ENCODE assay signal across 14 mouse cellular contexts in the genomic region with DNA sequence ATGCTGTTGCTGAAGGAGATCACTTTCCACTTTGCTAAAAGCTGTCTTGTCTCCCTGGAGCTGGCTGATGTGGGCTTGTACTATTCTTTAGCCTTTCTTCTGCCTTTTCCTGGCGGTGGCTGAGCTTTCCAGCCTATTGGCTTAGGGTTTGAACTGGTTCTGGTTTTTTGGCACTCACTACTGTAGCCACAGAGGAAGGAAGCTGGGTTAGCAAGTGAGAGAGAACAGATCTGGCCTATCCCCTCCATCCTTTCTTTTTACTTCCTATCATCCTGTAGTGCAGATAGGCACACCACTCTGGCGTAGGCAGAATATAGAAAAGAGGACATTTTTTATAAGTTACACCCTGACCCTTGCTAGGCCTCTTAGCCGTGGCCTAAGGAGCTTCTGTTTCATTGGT. TPM values are rescaled to one million over a fixed set of nuclear protein-coding genes. Genes with fewer than 3 reads are reported as not detected.
DNase-seq lines count a peak whose midpoint lies in the region; ATAC-seq lines count a peak whose summit lies in the region.
"Had no signal": no experiment of that assay in that cellular context is flagged by ENCODE, and none has a peak within 500 bp of the region (broad histone marks: within the 10 kb centered on the region; RNA-seq: fewer than 3 reads in every experiment).

No protein-coding gene starts in this region.

- DNase-seq in heart, embryonic 10.5 days (ENCODE audit: low spot score): no peak
- DNase-seq in CD4-positive helper T cell, adult 2 months (ENCODE audit: low read depth, low spot score): peak; percentile 38
- DNase-seq in right cerebral cortex, adult 18-20 months: no peak
- DNase-seq in kidney, adult 11 months: no peak
- DNase-seq: cerebellum, adult 9-10 months; midbrain, embryonic 14.5 days; retina, postnatal 1 day had no signal

- 79% methylated on average over 3 of the region's 3 CpGs for WGBS in heart, embryonic 11.5 days (ENCODE audit: insufficient replicate concordance)
- 78% methylated on average over 3 of the region's 3 CpGs for WGBS in heart, embryonic 10.5 days
- 83% methylated on average over 3 of the region's 3 CpGs for WGBS in kidney, embryonic 14.5 days

- no peak overlapping the region for H3K4me2 ChIP-seq in heart, embryonic 11.5 days
- no peak overlapping the region for H3K4me2 ChIP-seq in kidney, embryonic 14.5 days (replicated peaks; ENCODE audit: low read depth, low read length)
- H3K4me2 ChIP-seq: intestine, embryonic 15.5 days had no signal

- ATAC-seq in heart, embryonic 11.5 days (replicated peaks; ENCODE audit: insufficient number of reproducible peaks, low FRiP score, low TSS enrichment): 0 out of 2 replicates have a peak, but pooled peaks have one; percentile 41
- peak; percentile 80 for ATAC-seq in granulocyte monocyte progenitor cell, adult 5-6 weeks (replicated peaks; ENCODE audit: poor library complexity, severe bottlenecking)
- ATAC-seq in kidney, embryonic 14.5 days (ENCODE audit: low FRiP score, low TSS enrichment): no peak
- ATAC-seq: intestine, embryonic 15.5 days had no signal

- H3K27me3 ChIP-seq in heart, embryonic 11.5 days (ENCODE audit: control insufficient read depth, insufficient read depth, low read length): no peaks in the 10 kb centered on the region
- no peaks in the 10 kb centered on the region for H3K27me3 ChIP-seq in heart, embryonic 10.5 days (ENCODE audit: insufficient read depth, poor library complexity, severe bottlenecking)
- no peaks in the 10 kb centered on the region for H3K27me3 ChIP-seq in megakaryocyte, embryonic 14.5 days (replicated peaks)
- no peaks in the 10 kb centered on the region for H3K27me3 ChIP-seq in kidney, embryonic 14.5 days (ENCODE audit: control insufficient read depth, insufficient read depth, low read length)
- H3K27me3 ChIP-seq: intestine, embryonic 15.5 days had no signal

- 0 out of 2 replicates have a peak overlapping the region, but pooled peaks have one; percentile 6 for H3K27ac ChIP-seq in heart, embryonic 11.5 days (ENCODE audit: low read depth, low read length)
- no peak overlapping the region for H3K27ac ChIP-seq in heart, embryonic 10.5 days
- H3K27ac ChIP-seq in kidney, embryonic 14.5 days (ENCODE audit: low read depth, low read length): no peak overlapping the region
- H3K27ac ChIP-seq: embryonic facial prominence, embryonic 10.5 days; intestine, embryonic 15.5 days; liver, embryonic 14.5 days had no signal

- H3K9ac ChIP-seq in heart, embryonic 11.5 days (ENCODE audit: low read depth, low read length): no peak overlapping the region
- no peak overlapping the region for H3K9ac ChIP-seq in kidney, embryonic 14.5 days (ENCODE audit: low read depth, low read length)
- H3K9ac ChIP-seq: intestine, embryonic 15.5 days; liver, embryonic 14.5 days had no signal

- no peak overlapping the region for H3K4me3 ChIP-seq in heart, embryonic 11.5 days (ENCODE audit: low read depth, low read length)
- no peak overlapping the region for H3K4me3 ChIP-seq in heart, embryonic 10.5 days
- H3K4me3 ChIP-seq in megakaryocyte, embryonic 14.5 days (replicated peaks): peak overlapping the region; percentile 78
- H3K4me3 ChIP-seq in kidney, embryonic 14.5 days (ENCODE audit: low read length): no peak overlapping the region
- H3K4me3 ChIP-seq: embryonic facial prominence, embryonic 10.5 days; intestine, embryonic 15.5 days had no signal

- H3K36me3 ChIP-seq in heart, embryonic 11.5 days (ENCODE audit: control insufficient read depth, insufficient read depth, low read length): peaks cover 2% of the 10 kb centered on the region; the same call in 1 of the 2 replicates
- peaks cover 25% of the 10 kb centered on the region for H3K36me3 ChIP-seq in heart, embryonic 10.5 days
- peaks cover 87% of the 10 kb centered on the region for H3K36me3 ChIP-seq in megakaryocyte, embryonic 14.5 days (replicated peaks; ENCODE audit: low read length)
- peaks cover 32% of the 10 kb centered on the region for H3K36me3 ChIP-seq in kidney, embryonic 14.5 days (ENCODE audit: control insufficient read depth, insufficient read depth, low read length)

- H3K9me3 ChIP-seq in heart, embryonic 11.5 days (replicated peaks; ENCODE audit: control insufficient read depth, low read length): no peaks in the 10 kb centered on the region
- no peaks in the 10 kb centered on the region for H3K9me3 ChIP-seq in heart, embryonic 10.5 days
- no peaks in the 10 kb centered on the region for H3K9me3 ChIP-seq in megakaryocyte, embryonic 14.5 days
- H3K9me3 ChIP-seq in kidney, embryonic 14.5 days (ENCODE audit: control insufficient read depth, low read length): no peaks in the 10 kb centered on the region
- H3K9me3 ChIP-seq: embryonic facial prominence, embryonic 10.5 days; intestine, embryonic 15.5 days had no signal

- peaks cover 43% of the 10 kb centered on the region for H3K4me1 ChIP-seq in heart, embryonic 11.5 days (ENCODE audit: control insufficient read depth, insufficient read depth, low read length)
- peaks cover 38% of the 10 kb centered on the region for H3K4me1 ChIP-seq in heart, embryonic 10.5 days
- H3K4me1 ChIP-seq in megakaryocyte, embryonic 14.5 days: peaks cover 84% of the 10 kb centered on the region
- peaks cover 12% of the 10 kb centered on the region; the same call in 1 of the 2 replicates for H3K4me1 ChIP-seq in kidney, embryonic 14.5 days (ENCODE audit: control insufficient read depth, insufficient read depth, low read length)

RNA-seq across cellular contexts. Expression of a gene that starts 10.6 kb away (rescaled TPM):
- 54.9 and 63.8 TPM in 2 replicates for polyA plus RNA-seq in heart, embryonic 11.5 days (2014; fragmentation: Nextera tagmentation; extraction: Ambion mirVana)
- polyA plus RNA-seq in heart, embryonic 10.5 days (2016; fragmentation: Nextera tagmentation; extraction: Ambion mirVana): 61.4 and 91.2 TPM in 2 replicates
- total RNA-seq in granulocyte monocyte progenitor cell, adult 5-6 weeks (2014; fragmentation: Nextera tagmentation): 12.6 and 13.1 TPM in 2 replicates
- 8.8 and 11.6 TPM in 2 replicates for total RNA-seq in granulocyte monocyte progenitor cell, adult 5-6 weeks (2017)
- 9.9 and 25.1 TPM in 2 replicates for polyA plus RNA-seq in megakaryocyte, embryonic 14.5 days (2012; ENCODE audit: insufficient read depth, low replicate concordance)
- 108 and 129 TPM in 2 replicates for polyA plus RNA-seq in kidney, embryonic 14.5 days (2014; fragmentation: Nextera tagmentation; extraction: Ambion mirVana)

RNA-seq across cellular contexts. Expression of a gene that starts 10.9 kb away (rescaled TPM):
- polyA plus RNA-seq in heart, embryonic 11.5 days (2014; fragmentation: Nextera tagmentation; extraction: Ambion mirVana): 5.3 and 5.8 TPM in 2 replicates
- polyA plus RNA-seq in heart, embryonic 10.5 days (2016; fragmentation: Nextera tagmentation; extraction: Ambion mirVana): 5.0 and 7.8 TPM in 2 replicates
- not detected in 2 replicates for total RNA-seq in granulocyte monocyte progenitor cell, adult 5-6 weeks (2014; fragmentation: Nextera tagmentation)
- 0.36 TPM in 1 of 2 replicates, not detected in the other for total RNA-seq in granulocyte monocyte progenitor cell, adult 5-6 weeks (2017)
- polyA plus RNA-seq in megakaryocyte, embryonic 14.5 days (2012; ENCODE audit: insufficient read depth, low replicate concordance): 105 and 129 TPM in 2 replicates
- polyA plus RNA-seq in kidney, embryonic 14.5 days (2014; fragmentation: Nextera tagmentation; extraction: Ambion mirVana): 7.1 and 9.5 TPM in 2 replicates

Comparison
In these comparisons a context has a peak if more than half of its experiments do, and no peak if none do; other contexts are left out.
1. RNA of a gene that starts 10.9 kb away (polyA plus RNA-seq): 105 to 129 TPM in megakaryocyte, embryonic 14.5 days; 7.1 to 9.5 TPM in kidney, embryonic 14.5 days, 5.0 to 7.8 TPM in heart, embryonic 10.5 days and 5.3 to 5.8 TPM in heart, embryonic 11.5 days; every median in the first group is over 10 times any median in the second.